Mouse (Mus musculus) olfactory bulb, adult 2 months (tissue): ENCODE data around the gene Nudt3. TPM values are rescaled to one million over a fixed set of nuclear protein-coding genes. Genes with fewer than 3 reads are reported as not detected.

Experiments used
- H3K27ac ChIP-seq: fragments of 200-500 bp; 2 replicates; pipeline ENCODE4 v1.5.1; 2012; ENCODE audit warnings: low read depth, low read length; ENCODE audit not compliant: insufficient read depth
- H3K4me1 ChIP-seq: fragments of 200-500 bp; 2 replicates; pipeline ENCODE4 v1.6.1; 2012; ENCODE audit warnings: low read length; ENCODE audit not compliant: control insufficient read depth, insufficient read depth
- H3K4me3 ChIP-seq: fragments of 200-500 bp; 2 replicates; pipeline ENCODE4 v1.5.1; 2012; ENCODE audit warnings: mild to moderate bottlenecking, low read depth, low read length, moderate library complexity; ENCODE audit not compliant: insufficient read depth
- CTCF ChIP-seq: fragments of 200-500 bp; IDR thresholded peaks from 2 replicates; pipeline ENCODE4 v1.5.1; 2012; ENCODE audit warnings: low read depth, mild to moderate bottlenecking, low read length, moderate library complexity; ENCODE audit not compliant: insufficient read depth
- POLR2A ChIP-seq: fragments of 200-500 bp; IDR thresholded peaks from 2 replicates; pipeline ENCODE4 v1.6.1; 2012; ENCODE audit warnings: mild to moderate bottlenecking, low read depth, low read length, moderate library complexity; ENCODE audit not compliant: insufficient read depth
- WGBS: fragments of 180-500 bp; shearing (Covaris S2); methylation state at CpG from one replicate; pipeline ENCODE4 v1.1.7; 2018; 5-methylcytosine and 5-hydroxymethylcytosine counted together
- polyA plus RNA-seq: library from polyadenylated mRNA; stranded (reverse); fragments of >200 nt; gene quantifications from 2 replicates; pipeline ENCODE4 v1.2.4, GENCODE M21; 2012; ENCODE audit warnings: low replicate concordance; ENCODE audit not compliant: missing spikeins, insufficient read depth, insufficient read length

Gene Nudt3
- polyA plus RNA-seq: 554 TPM in 1 of 2 replicates, not detected in the other

GRCm38 (mm10) chr17:27623360-27624326 is at the start of gene Nudt3:
Nudt3 (minus strand) TSS chr17:27623495.
- Histone ChIP-seq H3K4me3 (peak within 1 kb of the TSS; percentile 73), H3K4me1 (peaks cover 5% of the 10 kb centered on the region), H3K27ac (peak within 1 kb of the TSS; percentile 86)
- no peak for TF ChIP-seq CTCF
- peak; percentile 94 for TF ChIP-seq POLR2A
- WGBS: 8% methylated on average over 91 of the region's 91 CpGs

GRCm38 (mm10) chr17:27671720-27672119 is 48.4 kb upstream of the Nudt3 start:
- TF ChIP-seq POLR2A (no peak), CTCF (peak; percentile 37; the same call in 1 of the 2 replicates)
- H3K27ac ChIP-seq: no peak overlapping the region
- H3K4me3 ChIP-seq: no peak overlapping the region
- WGBS: 84% methylated on average over 6 of the region's 6 CpGs
- peaks cover 20% of the 10 kb centered on the region for H3K4me1 ChIP-seq

GRCm38 (mm10) chr17:27658767-27659166 is 35.5 kb upstream of the Nudt3 start:
- TF ChIP-seq POLR2A (no peak), CTCF (no peak)
- WGBS: 51% methylated on average over 7 of the region's 7 CpGs
- no peak overlapping the region for H3K27ac ChIP-seq
- peaks cover 37% of the 10 kb centered on the region for H3K4me1 ChIP-seq
- no peak overlapping the region for H3K4me3 ChIP-seq

GRCm38 (mm10) chr17:27657123-27657522 is 33.8 kb upstream of the Nudt3 start:
- 32% methylated on average over 8 of the region's 8 CpGs for WGBS
- TF ChIP-seq CTCF (no peak), POLR2A (no peak)
- H3K4me3 ChIP-seq: peak overlapping the region; percentile 93
- peaks cover 37% of the 10 kb centered on the region for H3K4me1 ChIP-seq
- H3K27ac ChIP-seq: 0 out of 2 replicates have a peak overlapping the region, but pooled peaks have one; percentile 97

- TF ChIP-seq POLR2A (no peak), CTCF (no peak)
- 21% methylated on average over 5 of the region's 5 CpGs for WGBS
- Histone ChIP-seq H3K4me3 (peak overlapping the region; percentile 93), H3K4me1 (peaks cover 38% of the 10 kb centered on the region), H3K27ac (peak overlapping the region; percentile 97)
Measured at GRCm38 (mm10) chr17:27656414-27656813, 33.1 kb upstream of the Nudt3 start.

- H3K27ac ChIP-seq: peak overlapping the region; percentile 97
Measured at GRCm38 (mm10) chr17:27656011-27656399, 32.7 kb upstream of the Nudt3 start.

GRCm38 (mm10) chr17:27655089-27656010 is 32.1 kb upstream of the Nudt3 start, which contains the start of gene Pacsin1:
Pacsin1 (plus strand) TSS chr17:27655509.
- TF ChIP-seq CTCF: no peak
- TF ChIP-seq POLR2A: peak; percentile 78
- H3K4me1 ChIP-seq: peaks cover 32% of the 10 kb centered on the region
- H3K27ac ChIP-seq: peak within 1 kb of the TSS; percentile 97
- peak within 1 kb of the TSS; percentile 93 for H3K4me3 ChIP-seq
- 2% methylated on average over 65 of the region's 65 CpGs for WGBS

More at GRCm38 (mm10) chr17:27656011-27656399, 32.7 kb upstream of the Nudt3 start:
- H3K4me3 ChIP-seq: peak overlapping the region; percentile 93
- WGBS: 3% methylated on average over 14 of the region's 14 CpGs
- H3K4me1 ChIP-seq: peaks cover 34% of the 10 kb centered on the region
- TF ChIP-seq CTCF (no peak), POLR2A (no peak)

- WGBS: 80% methylated on average over 10 of the region's 10 CpGs
- Histone ChIP-seq H3K4me3 (no peak overlapping the region), H3K4me1 (peaks cover 22% of the 10 kb centered on the region), H3K27ac (no peak overlapping the region)
- no peak for TF ChIP-seq POLR2A
- no peak for TF ChIP-seq CTCF
Measured at GRCm38 (mm10) chr17:27653253-27653959, 30.1 kb upstream of the Nudt3 start.
